Mouse (Mus musculus) erythroblast, embryonic 14.5 days (primary cell): ENCODE measurements around the gene Fer.

Experiments
- GATA1 ChIP-seq: IDR thresholded peaks from 2 replicates; pipeline ENCODE4 v1.6.1; 2012; ENCODE audit warnings: low read length, inconsistent platforms, mixed read lengths
- TAL1 ChIP-seq: IDR thresholded peaks from 3 replicates; pipeline ENCODE4 v1.6.1; 2012; ENCODE audit warnings: low read length, inconsistent platforms, mixed read lengths

DNA sequence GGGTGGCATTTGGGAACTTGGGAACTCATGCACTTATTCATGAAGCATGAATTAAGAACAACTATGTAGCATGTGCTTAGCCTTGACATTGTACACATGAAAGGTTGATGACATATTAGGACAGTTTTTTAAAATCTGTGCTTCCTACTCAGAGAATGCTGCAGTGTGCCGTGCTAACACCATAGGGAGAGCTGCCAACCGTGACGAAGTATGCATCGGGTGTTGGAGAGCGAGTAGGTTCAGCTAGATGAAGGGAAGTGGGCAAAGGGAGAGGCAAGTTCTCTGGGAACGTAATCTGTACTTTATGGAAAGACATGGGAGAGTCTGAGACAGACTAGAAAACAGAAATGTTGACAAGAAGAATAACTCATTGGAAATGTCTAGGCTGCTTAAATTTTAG lies 253.9 kb downstream of the Fer start:
- TF ChIP-seq TAL1, result no peak
- no peak for TF ChIP-seq GATA1
